Comparison of ENCODE assay signal across 14 mouse cellular contexts in the genomic region with DNA sequence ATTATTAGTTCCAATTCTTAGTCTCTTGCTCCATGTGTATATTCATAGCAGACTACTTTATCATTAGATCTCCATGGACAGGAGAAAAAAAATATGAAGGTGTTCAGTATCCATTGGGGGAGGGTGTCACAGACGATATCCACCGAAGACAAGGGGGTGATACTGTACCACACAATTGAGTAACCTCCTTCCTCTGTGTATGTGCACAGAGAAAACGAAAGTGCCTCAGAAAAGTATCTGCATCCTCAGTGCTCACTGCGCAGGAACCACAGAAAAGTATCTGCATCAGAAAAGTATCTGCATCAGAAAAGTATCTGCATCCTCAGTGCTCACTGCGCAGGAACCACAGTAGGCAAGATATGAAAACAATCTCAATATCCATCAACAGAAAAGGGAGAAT.
"Had no signal": no experiment of that assay in that cellular context is flagged by ENCODE, and none has a peak within 500 bp of the region (broad histone marks: within the 10 kb centered on the region; RNA-seq: fewer than 3 reads in every experiment).

No protein-coding gene starts in this region.

- H3K4me2 ChIP-seq: intestine, embryonic 15.5 days; limb, embryonic 12.5 days; lung, embryonic 14.5 days; neural tube, embryonic 12.5 days had no signal

- DNase-seq: kidney, adult 18-20 months; kidney, postnatal 10 days; layer of hippocampus, postnatal 36 days; lung, embryonic 14.5 days; lung, postnatal 14 days; midbrain, embryonic 14.5 days; right cerebral cortex, postnatal 14 days; thymus, postnatal 36 days had no signal

- H3K9me3 ChIP-seq: intestine, embryonic 15.5 days; limb, embryonic 12.5 days; neural tube, embryonic 12.5 days had no signal

- H3K36me3 ChIP-seq: intestine, embryonic 15.5 days; limb, embryonic 12.5 days; neural tube, embryonic 12.5 days had no signal

- H3K4me3 ChIP-seq: intestine, embryonic 15.5 days; limb, embryonic 12.5 days; myocyte; neural tube, embryonic 12.5 days had no signal

- H3K4me1 ChIP-seq: intestine, embryonic 15.5 days; limb, embryonic 12.5 days; neural tube, embryonic 12.5 days had no signal

- H3K9ac ChIP-seq: intestine, embryonic 15.5 days; limb, embryonic 12.5 days; liver, embryonic 14.5 days; lung, embryonic 14.5 days; neural tube, embryonic 12.5 days had no signal

- H3K27me3 ChIP-seq: intestine, embryonic 15.5 days; limb, embryonic 12.5 days; neural tube, embryonic 12.5 days had no signal

- ATAC-seq: intestine, embryonic 15.5 days had no signal

- H3K27ac ChIP-seq: intestine, embryonic 15.5 days; limb, embryonic 12.5 days; liver, embryonic 14.5 days; macrophage; neural tube, embryonic 12.5 days had no signal
